Mouse (Mus musculus): ENCODE data around the gene Nfia.

Nfia gene

DNA sequence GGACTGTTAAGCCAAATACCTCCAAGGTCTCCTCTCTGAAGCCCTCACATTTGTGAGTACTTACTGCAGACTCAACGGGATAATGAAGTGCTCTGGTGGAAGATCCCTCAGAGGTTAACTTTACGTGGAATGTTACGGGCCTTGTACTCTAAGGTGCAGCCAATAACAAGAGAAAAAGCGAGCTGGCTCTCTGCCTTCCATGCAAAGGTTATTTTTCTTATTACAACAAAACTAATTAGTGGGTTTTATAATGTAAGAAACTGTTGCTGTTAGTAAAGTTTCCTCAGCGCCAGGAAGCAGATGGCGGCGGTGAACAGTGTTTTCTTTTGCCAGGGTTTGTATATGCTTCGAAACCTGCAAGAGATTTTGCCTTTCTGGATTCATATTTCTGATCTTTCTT lies 169.1 kb downstream of the Nfia start:
- DNase-seq (ENCODE audit: low read depth, low spot score), result peak; percentile 59

DNA sequence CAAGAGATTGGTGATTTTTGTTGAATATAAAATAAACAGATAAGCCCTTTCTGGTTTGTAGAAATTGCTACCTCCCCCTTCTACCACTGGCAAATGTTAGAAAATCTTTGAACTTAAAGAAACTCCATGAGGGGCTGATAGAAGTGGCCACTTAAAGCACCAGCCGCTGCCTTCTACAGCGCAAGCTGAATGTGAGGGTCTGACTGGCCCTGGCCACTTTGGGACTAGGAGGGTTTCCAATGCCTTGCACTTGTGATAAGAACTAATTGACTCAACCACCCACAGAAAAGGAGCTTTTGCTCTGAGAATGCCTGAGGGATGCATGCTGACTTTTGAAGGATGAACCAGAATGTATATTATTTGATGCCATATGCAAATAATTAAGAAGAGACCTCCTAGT lies 171.8 kb downstream of the Nfia start:
- no peak for DNase-seq (ENCODE audit: low read depth, low spot score)

DNA sequence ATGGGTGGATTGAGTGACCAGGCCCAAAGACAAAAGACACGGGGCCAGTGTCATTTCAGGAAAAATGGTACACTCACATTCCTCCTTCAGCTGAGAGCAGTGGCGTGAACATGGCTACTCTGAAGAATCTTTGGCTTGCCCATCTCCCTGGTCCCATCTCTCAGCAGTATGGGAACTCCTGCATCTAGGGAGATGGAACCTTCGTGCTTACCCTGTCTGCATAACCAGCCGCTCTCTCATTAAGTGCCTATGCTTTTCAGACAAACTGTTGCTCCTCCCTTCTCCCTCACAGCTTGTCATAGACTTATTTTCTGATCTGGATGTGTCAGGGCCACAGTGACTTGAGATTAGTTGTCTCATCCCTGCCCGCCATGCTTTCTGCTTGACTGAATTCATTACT lies 174.9 kb downstream of the Nfia start:
- DNase-seq (ENCODE audit: low read depth, low spot score), result no peak

DNA sequence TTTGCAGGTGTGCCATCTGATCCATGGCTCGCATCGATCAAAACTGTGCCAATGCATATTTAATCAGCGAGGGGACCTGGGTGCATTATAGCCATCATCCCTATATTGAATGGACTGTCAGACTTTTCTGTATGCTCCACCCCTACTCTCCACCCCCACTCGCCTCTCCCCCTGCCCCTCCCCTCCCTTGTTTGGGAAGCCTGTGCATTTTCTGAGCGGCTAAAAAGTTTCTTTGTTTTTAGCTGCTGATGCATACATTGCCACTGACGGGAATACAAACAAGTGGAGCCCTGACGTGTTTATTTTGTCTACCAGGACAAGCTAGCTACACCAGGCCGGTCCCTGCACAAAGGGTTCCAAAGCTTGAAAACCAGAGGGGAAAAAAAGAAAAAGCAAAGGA lies 175.7 kb downstream of the Nfia start:
- DNase-seq (ENCODE audit: low read depth, low spot score), result peak; percentile 20

- DNase-seq (ENCODE audit: low read depth, low spot score), result peak; percentile 68
Measured at GRCm38 (mm10) chr4:97950341-97951071, 178.0 kb downstream of the Nfia start.

GRCm38 (mm10) chr4:97953886-97954285 lies 181.4 kb downstream of the Nfia start:
- DNase-seq (ENCODE audit: low read depth, low spot score), result peak; percentile 72

GRCm38 (mm10) chr4:97958121-97958520 lies 185.6 kb downstream of the Nfia start:
- peak; percentile 91 for DNase-seq (ENCODE audit: low read depth, low spot score)

GRCm38 (mm10) chr4:97962856-97963255 lies 190.3 kb downstream of the Nfia start:
- no peak for DNase-seq (ENCODE audit: low read depth, low spot score)

DNA sequence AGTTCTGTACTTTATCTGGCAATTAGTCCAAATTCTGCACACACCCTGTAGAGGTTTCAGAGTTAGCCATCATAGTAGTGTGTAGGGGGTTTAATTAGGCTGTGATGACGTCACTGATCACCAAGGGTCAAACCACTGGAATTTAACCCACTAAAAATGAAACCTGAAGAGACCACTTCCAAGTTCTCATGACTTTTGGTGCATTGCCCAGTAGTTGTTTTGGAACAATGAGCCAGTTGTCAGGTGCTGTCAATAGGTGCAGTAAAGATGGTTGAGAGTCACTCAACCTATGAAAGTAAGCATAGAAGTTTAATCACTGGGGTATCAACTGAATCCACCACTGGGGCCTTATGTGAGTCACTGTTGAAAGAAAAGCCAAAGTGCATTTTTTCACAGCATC lies 191.4 kb downstream of the Nfia start:
- DNase-seq (ENCODE audit: low read depth, low spot score), result no peak

GRCm38 (mm10) chr4:97968786-97969348 lies 196.3 kb downstream of the Nfia start:
- DNase-seq (ENCODE audit: low read depth, low spot score), result no peak

- no peak for DNase-seq (ENCODE audit: low read depth, low spot score)
Measured at GRCm38 (mm10) chr4:97973064-97973463, 200.5 kb downstream of the Nfia start.

DNA sequence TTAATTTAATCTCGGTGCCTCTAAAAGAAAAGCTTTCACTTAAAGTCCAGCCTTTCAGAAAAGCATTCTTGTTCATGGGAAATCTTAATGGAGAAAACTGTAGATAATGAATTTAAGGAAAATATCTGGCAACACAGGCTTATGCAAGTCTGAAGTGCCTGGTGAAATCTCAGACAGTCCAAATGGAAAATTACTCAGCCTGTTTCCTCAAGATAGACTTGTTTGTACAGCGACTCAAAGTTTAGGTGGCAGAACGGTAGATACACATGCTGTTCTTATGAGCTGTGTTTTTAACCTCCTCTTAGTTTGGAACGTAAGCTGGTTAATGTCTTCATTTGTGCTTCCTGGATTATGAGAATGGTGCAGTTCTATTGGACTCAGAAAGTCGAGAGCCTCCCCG lies 201.5 kb downstream of the Nfia start:
- DNase-seq (ENCODE audit: low read depth, low spot score), result peak; percentile 35

DNA sequence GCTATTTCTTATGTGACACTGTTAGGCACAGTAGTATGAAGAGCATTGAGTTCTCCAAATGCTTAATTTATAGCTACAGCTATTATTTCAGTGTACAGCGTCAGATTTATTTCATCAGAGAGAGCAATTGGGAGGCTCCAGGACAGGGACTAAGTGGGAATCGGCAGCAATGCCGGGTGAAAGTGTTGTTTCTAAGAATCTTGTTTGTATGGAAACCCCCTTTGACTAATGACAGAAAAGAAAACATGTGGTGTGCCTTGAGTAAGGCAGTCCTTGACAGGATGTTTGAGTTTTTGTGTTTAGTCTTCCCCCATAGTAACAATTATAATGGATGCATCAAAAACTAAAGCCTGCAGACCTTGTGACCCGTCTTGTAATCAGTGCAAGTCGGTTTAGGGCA lies 204.4 kb downstream of the Nfia start:
- DNase-seq (ENCODE audit: low read depth, low spot score), result no peak

DNA sequence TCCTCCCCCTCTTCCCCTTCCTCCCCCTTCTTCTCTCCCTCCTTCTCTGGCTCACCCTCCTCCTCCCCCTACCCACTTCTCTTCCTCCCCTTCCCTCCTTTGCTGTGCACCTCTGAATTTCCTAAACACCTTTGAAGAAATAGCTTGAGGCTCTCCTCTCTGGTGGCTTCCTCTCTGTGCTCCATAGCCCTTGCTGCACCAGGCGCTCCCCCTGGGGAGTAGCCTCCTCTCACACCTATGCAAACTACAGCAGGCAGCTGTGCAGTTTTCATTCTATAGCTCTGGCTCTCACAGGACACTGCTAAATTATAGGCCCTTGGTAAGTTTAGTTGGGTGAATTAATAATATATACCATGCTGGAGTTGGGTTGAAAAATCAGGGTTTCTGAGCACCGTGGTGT lies 211.8 kb downstream of the Nfia start:
- DNase-seq (ENCODE audit: low read depth, low spot score), result no peak

DNA sequence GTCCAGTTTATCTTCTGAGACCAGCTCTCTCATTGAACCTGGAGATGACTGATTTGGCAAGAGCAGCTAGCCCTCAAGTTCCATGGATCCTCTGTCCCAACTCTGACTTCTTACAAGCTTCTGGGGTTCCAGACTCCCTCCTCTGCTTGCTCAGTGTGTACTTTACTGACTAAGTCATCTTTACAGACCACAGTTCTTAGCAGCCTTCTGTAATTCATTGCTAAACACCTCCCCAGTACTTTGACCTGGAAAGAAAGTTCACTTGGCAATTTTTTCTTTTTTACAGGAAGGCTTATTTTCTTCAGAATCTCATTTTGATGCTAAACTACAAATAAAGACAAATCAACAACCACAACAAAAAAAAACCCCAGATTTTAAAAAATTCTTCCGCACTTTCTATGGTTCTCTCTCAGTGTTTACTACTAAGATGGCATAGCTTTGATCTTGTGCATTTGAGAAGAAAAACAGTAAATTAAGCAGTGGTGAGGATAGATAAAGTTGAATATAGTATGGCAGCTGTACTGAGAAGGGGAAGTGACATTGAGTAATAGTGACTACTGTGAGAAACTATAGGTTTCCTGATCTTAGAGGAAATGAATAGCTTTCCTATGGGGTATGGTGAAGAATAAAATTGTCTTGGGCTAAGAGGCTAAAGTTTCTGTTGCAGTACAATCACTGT lies 213.7 kb downstream of the Nfia start:
- DNase-seq (ENCODE audit: low read depth, low spot score), result no peak

- DNase-seq (ENCODE audit: low read depth, low spot score), result no peak
Measured at GRCm38 (mm10) chr4:97986735-97987075, 214.2 kb downstream of the Nfia start.

- DNase-seq (ENCODE audit: low read depth, low spot score), result no peak
Measured at GRCm38 (mm10) chr4:97988703-97989102, 216.2 kb downstream of the Nfia start.

DNA sequence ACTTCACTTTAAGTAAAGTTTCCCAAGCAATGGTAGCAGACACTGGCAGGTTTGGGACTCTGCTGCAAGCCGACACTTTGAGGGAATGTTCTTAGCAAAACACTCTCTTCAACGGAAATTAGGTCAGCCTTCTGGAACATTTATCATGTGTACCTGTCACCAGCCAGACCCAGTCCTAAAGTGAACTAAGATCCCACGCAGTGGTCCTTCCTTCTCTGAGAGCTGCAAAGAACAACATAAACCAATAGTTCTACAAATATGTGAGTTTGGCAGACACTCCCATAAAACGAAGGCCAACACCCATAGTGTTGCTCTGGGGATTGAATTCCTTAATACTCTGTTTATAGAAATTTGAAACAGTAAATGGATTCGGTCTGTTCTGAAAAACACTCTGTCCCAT lies 217.9 kb downstream of the Nfia start:
- DNase-seq (ENCODE audit: low read depth, low spot score), result peak; percentile 13

- DNase-seq (ENCODE audit: low read depth, low spot score), result no peak
Measured at GRCm38 (mm10) chr4:97991395-97991794, 218.9 kb downstream of the Nfia start.

DNA sequence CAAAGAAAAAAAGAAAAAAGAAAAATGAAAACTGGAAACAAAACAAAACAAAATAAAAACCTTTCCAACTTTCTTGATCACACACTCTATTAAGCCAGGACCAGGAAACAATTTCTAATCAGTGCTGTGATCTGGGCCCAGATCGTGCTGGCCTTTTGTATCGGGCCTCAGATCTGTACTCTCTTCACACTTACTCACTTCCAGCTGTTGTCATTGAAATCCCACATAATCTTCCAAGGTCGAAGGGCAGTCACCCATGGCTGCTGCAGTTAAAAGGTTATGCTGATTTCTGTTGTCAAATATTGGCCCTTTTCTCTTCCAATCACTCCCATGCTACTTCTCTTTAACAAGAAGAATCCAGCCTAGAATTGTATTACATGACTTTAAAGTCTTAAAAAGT lies 219.3 kb downstream of the Nfia start:
- no peak for DNase-seq (ENCODE audit: low read depth, low spot score)

- no peak for DNase-seq (ENCODE audit: low read depth, low spot score)
Measured at GRCm38 (mm10) chr4:97995911-97996712, 223.6 kb downstream of the Nfia start.

- peak; percentile 72 for DNase-seq (ENCODE audit: low read depth, low spot score)
Measured at GRCm38 (mm10) chr4:97997151-97997817, 224.8 kb downstream of the Nfia start.
